Mouse (Mus musculus): ENCODE measurements around the gene Fstl3. TPM values are rescaled to one million over a fixed set of nuclear protein-coding genes. Genes with fewer than 3 reads are reported as not detected.

Gene Fstl3
- polyA plus RNA-seq, 1 experiment from 2014 or later = 20.5 TPM

- H3K27ac ChIP-seq = peak overlapping the region; percentile 81; the same call in 1 of the 2 replicates
- WGBS = 20% methylated on average over 2 of the region's 2 CpGs
- H3K27me3 ChIP-seq = peaks cover 31% of the 10 kb centered on the region
These were observed 2.1 kb downstream of the Fstl3 start for GRCm38 (mm10) chr10:79779193-79779592.

GRCm38 (mm10) chr10:79779784-79780663 lies 3.0 kb downstream of the Fstl3 start:
- Histone ChIP-seq H3K9me3 (no peaks in the 10 kb centered on the region), H3K27me3 (peaks cover 31% of the 10 kb centered on the region), H3K9ac (no peak overlapping the region), H3K4me3 (peak overlapping the region; percentile 48), H3K4me1 (peaks cover 44% of the 10 kb centered on the region), H3K4me2 (peak overlapping the region; percentile 94), H3K36me3 (no peaks in the 10 kb centered on the region), H3K27ac (peak overlapping the region; percentile 63)
- peak; percentile 88 for ATAC-seq (ENCODE audit: borderline replicate concordance, extremely low read depth, low FRiP score, low TSS enrichment)
- 1% methylated on average over 55 of the region's 55 CpGs for WGBS

More at GRCm38 (mm10) chr10:79779193-79779592, 2.1 kb downstream of the Fstl3 start:
- Histone ChIP-seq H3K4me2 (no peak overlapping the region), H3K9me3 (no peaks in the 10 kb centered on the region), H3K36me3 (no peaks in the 10 kb centered on the region), H3K9ac (no peak overlapping the region), H3K4me1 (peaks cover 44% of the 10 kb centered on the region), H3K4me3 (no peak overlapping the region)
- no peak for ATAC-seq (ENCODE audit: borderline replicate concordance, extremely low read depth, low FRiP score, low TSS enrichment)

GRCm38 (mm10) chr10:79780664-79781015 lies 3.6 kb downstream of the Fstl3 start:
- peaks cover 31% of the 10 kb centered on the region for H3K27me3 ChIP-seq
- peaks cover 44% of the 10 kb centered on the region for H3K4me1 ChIP-seq

GRCm38 (mm10) chr10:79781139-79781538 lies 4.1 kb downstream of the Fstl3 start:
- no peak overlapping the region for H3K27ac ChIP-seq
- H3K4me3 ChIP-seq = peak overlapping the region; percentile 48
- H3K27me3 ChIP-seq = peaks cover 31% of the 10 kb centered on the region
- 30% methylated on average over 21 of the region's 21 CpGs for WGBS
- peak overlapping the region; percentile 94 for H3K4me2 ChIP-seq
- peaks cover 44% of the 10 kb centered on the region for H3K4me1 ChIP-seq
- ATAC-seq (ENCODE audit: borderline replicate concordance, extremely low read depth, low FRiP score, low TSS enrichment) = no peak
- H3K9me3 ChIP-seq = no peaks in the 10 kb centered on the region
- peak overlapping the region; percentile 13; the same call in 1 of the 2 replicates for H3K9ac ChIP-seq
- H3K36me3 ChIP-seq = no peaks in the 10 kb centered on the region

More at GRCm38 (mm10) chr10:79780664-79781015, 3.6 kb downstream of the Fstl3 start:
- H3K36me3 ChIP-seq = no peaks in the 10 kb centered on the region
- peak overlapping the region; percentile 13; the same call in 1 of the 2 replicates for H3K9ac ChIP-seq
- H3K9me3 ChIP-seq = no peaks in the 10 kb centered on the region
- peak overlapping the region; percentile 63; the same call in 1 of the 2 replicates for H3K27ac ChIP-seq
- H3K4me3 ChIP-seq = peak overlapping the region; percentile 48
- 2% methylated on average over 13 of the region's 13 CpGs for WGBS
- H3K4me2 ChIP-seq = peak overlapping the region; percentile 94
- ATAC-seq (ENCODE audit: borderline replicate concordance, extremely low read depth, low FRiP score, low TSS enrichment) = no peak; the same call in 1 of the 2 replicates

GRCm38 (mm10) chr10:79781956-79782355 lies 4.9 kb downstream of the Fstl3 start:
- H3K9ac ChIP-seq = no peak overlapping the region
- H3K27me3 ChIP-seq = peaks cover 31% of the 10 kb centered on the region
- no peak overlapping the region for H3K27ac ChIP-seq
- no peak for ATAC-seq (ENCODE audit: borderline replicate concordance, extremely low read depth, low FRiP score, low TSS enrichment)
- H3K4me2 ChIP-seq = no peak overlapping the region
- peaks cover 42% of the 10 kb centered on the region for H3K4me1 ChIP-seq
- H3K4me3 ChIP-seq = no peak overlapping the region
- no peaks in the 10 kb centered on the region for H3K36me3 ChIP-seq
- no peaks in the 10 kb centered on the region for H3K9me3 ChIP-seq
- 60% methylated on average over 5 of the region's 5 CpGs for WGBS

GRCm38 (mm10) chr10:79783050-79783449 lies 6.0 kb downstream of the Fstl3 start:
- H3K27me3 ChIP-seq = peaks cover 31% of the 10 kb centered on the region
- H3K36me3 ChIP-seq = no peaks in the 10 kb centered on the region
- no peak for ATAC-seq (ENCODE audit: borderline replicate concordance, extremely low read depth, low FRiP score, low TSS enrichment)
- no peak overlapping the region for H3K9ac ChIP-seq
- H3K4me1 ChIP-seq = peaks cover 31% of the 10 kb centered on the region
- H3K27ac ChIP-seq = no peak overlapping the region
- no peak overlapping the region for H3K4me3 ChIP-seq
- no peaks in the 10 kb centered on the region for H3K9me3 ChIP-seq
- H3K4me2 ChIP-seq = no peak overlapping the region
- WGBS = 57% methylated on average over 7 of the region's 7 CpGs

- no peak overlapping the region for H3K4me2 ChIP-seq
- peaks cover 20% of the 10 kb centered on the region for H3K4me1 ChIP-seq
- no peak for ATAC-seq (ENCODE audit: borderline replicate concordance, extremely low read depth, low FRiP score, low TSS enrichment)
- no peak overlapping the region for H3K9ac ChIP-seq
- no peak overlapping the region for H3K4me3 ChIP-seq
- no peak overlapping the region for H3K27ac ChIP-seq
- H3K27me3 ChIP-seq = peaks cover 25% of the 10 kb centered on the region
- no peaks in the 10 kb centered on the region for H3K9me3 ChIP-seq
- no peaks in the 10 kb centered on the region for H3K36me3 ChIP-seq
- WGBS = 45% methylated on average over 27 of the region's 27 CpGs
These were observed 7.1 kb downstream of the Fstl3 start for GRCm38 (mm10) chr10:79783920-79784800.

- H3K4me3 ChIP-seq = no peak overlapping the region
- ATAC-seq (ENCODE audit: borderline replicate concordance, extremely low read depth, low FRiP score, low TSS enrichment) = no peak
- H3K27me3 ChIP-seq = peaks cover under 1% of the 10 kb centered on the region; the same call in 1 of the 2 replicates
- 33% methylated on average over 7 of the region's 7 CpGs for WGBS
- no peak overlapping the region for H3K27ac ChIP-seq
- no peaks in the 10 kb centered on the region for H3K9me3 ChIP-seq
- H3K36me3 ChIP-seq = no peaks in the 10 kb centered on the region
- no peaks in the 10 kb centered on the region for H3K4me1 ChIP-seq
- no peak overlapping the region for H3K4me2 ChIP-seq
- H3K9ac ChIP-seq = no peak overlapping the region
These were observed 11.5 kb downstream of the Fstl3 start for GRCm38 (mm10) chr10:79788386-79789158.

- no peak overlapping the region for H3K4me3 ChIP-seq
- WGBS = 35% methylated on average over 2 of the region's 2 CpGs
- no peak for ATAC-seq (ENCODE audit: borderline replicate concordance, extremely low read depth, low FRiP score, low TSS enrichment)
- no peaks in the 10 kb centered on the region for H3K36me3 ChIP-seq
- H3K27ac ChIP-seq = no peak overlapping the region
- H3K27me3 ChIP-seq = no peaks in the 10 kb centered on the region
- peaks cover 7% of the 10 kb centered on the region for H3K4me1 ChIP-seq
- H3K9me3 ChIP-seq = no peaks in the 10 kb centered on the region
- no peak overlapping the region for H3K9ac ChIP-seq
- no peak overlapping the region for H3K4me2 ChIP-seq
These were observed 12.5 kb downstream of the Fstl3 start for GRCm38 (mm10) chr10:79789581-79789980.

GRCm38 (mm10) chr10:79790861-79791260 lies 13.8 kb downstream of the Fstl3 start, which contains the start of gene Prss57:
Gene Prss57, minus strand, starts transcription at chr10:79790961.
- 75% methylated on average over 4 of the region's 4 CpGs for WGBS
- H3K4me2 ChIP-seq = no peak within 1 kb of the TSS
- H3K27me3 ChIP-seq = no peaks in the 10 kb centered on the region
- H3K4me3 ChIP-seq = no peak within 1 kb of the TSS
- no peaks in the 10 kb centered on the region for H3K36me3 ChIP-seq
- ATAC-seq (ENCODE audit: borderline replicate concordance, extremely low read depth, low FRiP score, low TSS enrichment) = no peak
- no peak within 1 kb of the TSS for H3K9ac ChIP-seq
- H3K4me1 ChIP-seq = peaks cover 14% of the 10 kb centered on the region
- no peaks in the 10 kb centered on the region for H3K9me3 ChIP-seq
- H3K27ac ChIP-seq = no peak within 1 kb of the TSS
